Mouse (Mus musculus) kidney, adult 10 weeks (tissue): ENCODE measurements around the gene Suz12. TPM values are rescaled to one million over a fixed set of nuclear protein-coding genes. Genes with fewer than 3 reads are reported as not detected.

Experiments
- polyA plus RNA-seq: library from polyadenylated mRNA; stranded (reverse); fragments of 350-450 nt; fragmentation: Illumina TruSeq; extraction: RNeasy Lipid Tissue Mini Kit (QIAGEN cat#74804); gene quantifications from one replicate; pipeline ENCODE4 v1.2.3, GENCODE M21; 2014; ENCODE audit warnings: low read depth, low replicate concordance

The Suz12 gene
- polyA plus RNA-seq, result 110 TPM

DNA sequence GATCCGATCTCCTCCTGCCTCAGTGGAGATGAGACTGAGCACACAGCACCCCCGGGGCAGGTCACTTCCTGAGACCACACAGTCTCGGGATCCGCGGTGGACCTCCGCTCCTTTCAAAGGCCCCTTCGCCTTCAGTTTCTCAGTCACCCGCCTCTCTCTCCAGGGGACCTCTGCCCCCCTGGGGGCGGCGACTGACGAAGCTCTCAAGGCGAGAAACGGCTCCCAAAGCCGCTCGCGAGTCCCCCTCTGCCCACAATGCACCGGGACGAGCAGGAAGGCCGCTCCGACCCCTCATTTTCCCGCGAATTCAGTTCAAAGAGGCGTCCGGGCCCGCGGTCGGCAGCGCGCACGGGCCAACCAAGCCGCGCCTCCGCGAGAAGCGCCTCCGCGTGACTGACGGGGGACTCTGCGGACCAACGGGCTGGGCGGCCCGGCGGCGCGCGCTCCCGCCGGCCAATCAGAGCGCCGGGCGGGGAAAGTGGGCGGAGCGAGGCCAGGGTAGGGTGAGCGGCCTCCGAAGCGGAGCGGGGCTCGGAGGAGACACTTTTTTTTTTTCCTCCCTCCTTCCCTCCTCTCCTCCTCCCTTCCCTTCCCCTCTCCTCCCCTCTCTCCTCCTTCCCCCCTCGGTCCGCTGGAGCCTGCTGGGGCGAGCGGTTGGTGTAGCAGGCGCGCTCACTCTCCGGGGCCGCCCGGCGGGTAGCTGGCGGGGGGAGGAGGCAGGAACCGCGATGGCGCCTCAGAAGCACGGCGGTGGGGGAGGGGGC is at the start of gene Suz12:
Gene Suz12 (plus strand): TSS at position 515 of the 764 bp plus-strand sequence.

DNA sequence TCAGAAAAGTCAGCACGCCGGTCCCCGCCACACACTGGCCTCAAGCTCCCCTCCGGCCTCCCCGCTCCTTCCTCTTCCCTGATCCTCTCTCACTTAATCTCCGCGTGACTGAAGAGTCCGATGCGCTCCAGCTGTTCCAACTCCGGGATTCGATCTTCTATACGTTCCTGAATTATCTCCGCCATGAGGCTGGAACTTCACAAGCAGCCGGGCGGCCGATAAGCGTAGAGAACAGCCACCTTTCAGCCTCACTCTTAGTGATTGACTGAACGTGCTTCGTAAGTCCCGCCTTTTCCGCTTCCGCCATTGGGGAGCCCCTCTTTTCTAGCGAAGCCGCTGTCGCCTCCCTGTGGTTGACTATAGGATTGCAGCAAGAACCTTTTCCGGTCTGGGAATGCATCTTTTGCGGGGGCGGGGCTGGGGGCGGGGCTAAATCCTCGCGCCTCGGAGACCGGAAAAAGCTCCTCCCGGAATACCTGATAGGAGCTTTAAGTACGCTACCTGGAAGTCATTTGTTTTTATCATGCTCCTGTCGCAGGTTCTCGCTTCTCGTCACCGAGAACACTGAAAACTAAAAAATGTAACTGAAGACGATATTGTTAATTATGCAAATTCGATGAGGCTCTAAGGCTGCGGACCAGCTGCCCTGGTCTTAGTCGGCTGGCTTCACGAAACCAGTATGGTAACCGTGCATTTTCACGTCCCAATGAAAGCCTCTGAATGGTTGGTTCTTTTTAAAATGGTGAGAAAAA is 30.6 kb upstream of the Suz12 start, which contains the start of gene Utp6:
Gene Utp6 (minus strand): TSS at position 266 of the 752 bp plus-strand sequence.

DNA sequence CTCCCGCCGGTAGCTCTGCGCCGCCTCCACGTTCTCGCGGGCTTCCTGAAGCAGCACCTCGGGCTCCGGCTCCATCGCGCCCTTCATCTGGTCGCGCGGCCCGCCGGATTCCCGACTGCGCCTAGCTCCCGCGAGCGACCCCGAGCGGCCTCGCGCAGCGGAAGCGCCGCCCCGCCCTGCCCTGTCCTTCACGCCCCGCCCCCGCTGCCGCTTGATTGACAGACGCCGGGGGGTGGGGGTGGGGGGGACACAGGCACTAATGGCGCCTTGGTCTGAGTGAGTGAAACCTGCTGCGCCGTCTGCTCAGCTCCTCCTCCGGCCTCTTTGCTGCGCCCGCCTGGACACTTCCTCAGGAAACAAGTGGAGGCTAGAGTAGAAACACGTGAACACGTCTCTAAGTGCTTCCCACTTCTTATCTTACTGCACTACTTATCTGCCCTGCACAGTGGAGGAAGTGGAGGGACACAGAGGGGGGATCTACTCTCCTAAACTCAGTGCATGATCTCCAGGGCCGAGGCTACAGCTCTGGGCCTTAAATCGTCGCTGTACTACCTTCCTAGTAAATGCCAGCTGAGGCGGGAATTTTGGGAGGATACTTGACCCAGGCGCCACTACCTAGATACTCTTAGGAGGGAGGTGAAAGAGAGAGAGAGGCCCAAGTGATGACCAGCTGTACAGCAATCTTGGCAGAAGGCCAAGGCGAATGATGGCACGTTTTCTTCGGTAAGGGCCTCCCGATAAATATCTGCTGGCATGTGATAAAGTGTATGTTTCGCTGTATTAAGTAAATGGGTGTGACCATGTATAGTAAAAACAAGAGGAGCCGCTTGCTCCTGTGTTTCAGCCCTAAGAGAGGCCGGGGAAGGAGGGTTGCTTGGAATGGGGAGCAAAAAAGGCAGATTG is 88.2 kb downstream of the Suz12 start, which contains the start of gene Crlf3:
Gene Crlf3 (minus strand): TSS at position 166 of the 903 bp plus-strand sequence.

Other genes starting within 250 kb of the Suz12 start
- gene Utp6, start 30.7 kb upstream of the Suz12 start, polyA plus RNA-seq, result 64.8 TPM
- 13.8 TPM for gene Crlf3, start 87.9 kb downstream of the Suz12 start, polyA plus RNA-seq
- gene Atad5, start 96.3 kb downstream of the Suz12 start, polyA plus RNA-seq, result 2.5 TPM
- 31.1 TPM for gene Tefm, start 149.1 kb downstream of the Suz12 start, polyA plus RNA-seq
- 10.6 TPM for gene Adap2, start 161.0 kb downstream of the Suz12 start, polyA plus RNA-seq
- 5.6 TPM for gene Rnf135, start 190.7 kb downstream of the Suz12 start, polyA plus RNA-seq
- gene Rhot1, start 215.9 kb downstream of the Suz12 start, polyA plus RNA-seq, result 111 TPM